Mouse (Mus musculus) T-helper 2 cell (primary cell): ENCODE measurements around the gene Olfr1201.

Experiments
- in situ Hi-C: fragments of 300-600 bp; cut with MboI, MseI; formaldehyde crosslinking; loops from one replicate; pipeline ENCODE4 v1.15.1; 2025; ENCODE audit warnings: high pct_unique_total_duplicates

Olfr1201 gene

DNA sequence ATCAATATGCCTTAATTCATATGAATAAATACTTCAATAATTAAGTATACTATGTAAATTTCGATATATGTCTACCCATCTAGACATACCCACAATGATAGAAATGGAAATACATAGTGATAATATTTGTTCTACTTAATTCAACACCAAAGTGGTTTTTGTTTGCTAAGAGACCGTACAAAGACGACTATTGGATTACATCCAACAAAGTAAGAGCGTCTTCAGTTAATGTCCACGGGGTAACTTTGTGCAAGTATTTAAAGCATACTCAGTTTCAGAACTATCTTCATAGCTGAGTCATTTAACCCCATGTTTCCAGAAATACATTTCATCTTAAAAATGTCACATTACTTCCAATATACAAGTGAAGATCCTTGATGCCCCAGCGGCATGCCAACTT is at the start of gene Olfr1201:
Olfr1201 (plus strand) TSS at position 301 of the 400 bp plus-strand sequence.
- in situ Hi-C loops: no loop called here

DNA sequence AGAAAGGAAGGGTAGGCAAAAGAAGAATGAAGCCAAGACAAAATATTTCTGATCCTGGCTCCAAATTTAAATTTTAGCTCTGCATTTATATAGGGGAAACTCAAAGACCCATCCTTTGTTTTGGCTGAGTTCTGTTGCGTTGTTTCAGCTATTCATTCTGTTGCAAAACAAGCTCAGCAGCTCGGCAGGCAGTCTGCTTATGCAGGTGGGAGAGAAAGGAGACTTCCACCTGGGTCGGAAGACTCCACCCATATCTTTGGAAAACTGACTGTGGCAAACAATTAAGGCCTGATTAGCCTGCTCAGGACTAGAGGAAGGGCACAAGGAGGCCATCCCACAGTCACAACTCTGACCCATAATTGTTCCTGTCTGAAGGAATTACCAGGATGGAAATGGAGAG is 49.5 kb upstream of the Olfr1201 start:
- in situ Hi-C loops: no loop called here

DNA sequence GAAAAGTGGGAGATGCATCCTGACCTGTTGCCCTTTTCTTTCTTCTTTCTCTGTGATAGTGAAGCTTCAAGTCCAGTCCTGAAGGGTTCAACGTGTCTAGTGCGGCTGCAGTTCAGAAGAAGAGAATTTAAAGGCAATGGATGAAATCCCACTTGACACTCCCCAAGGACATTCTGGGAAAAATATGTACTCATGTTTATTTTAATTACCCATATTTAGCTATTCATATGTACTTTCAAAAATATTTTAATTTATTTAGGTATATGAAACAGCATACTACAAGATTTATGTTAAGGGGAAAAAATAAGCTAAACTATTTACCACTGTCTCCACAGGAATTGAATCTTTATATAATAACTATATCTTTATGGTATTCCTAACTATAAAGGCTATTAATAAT is 41.6 kb upstream of the Olfr1201 start, which contains the start of gene Olfr1198:
Olfr1198 (minus strand) TSS at position 101 of the 400 bp plus-strand sequence.
- in situ Hi-C loops: no loop called here

DNA sequence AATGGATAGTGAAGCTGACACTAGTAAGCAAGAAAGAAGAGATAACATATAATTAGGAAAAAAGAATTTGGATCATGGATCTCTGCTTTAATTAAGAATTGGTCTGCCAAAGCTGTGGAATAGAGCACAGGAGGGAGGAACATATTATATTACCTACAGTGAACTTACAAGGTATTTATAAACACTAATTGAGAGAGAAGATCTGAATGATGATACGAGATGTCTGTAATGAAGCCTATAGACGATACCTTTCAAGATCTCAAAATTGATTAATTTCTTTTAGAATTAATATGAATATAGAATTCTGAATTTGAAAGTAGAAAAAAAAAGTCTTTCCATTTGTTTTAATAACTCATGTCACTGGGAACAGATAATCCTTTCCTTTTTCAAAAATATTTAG is 32.5 kb upstream of the Olfr1201 start, which contains the start of gene Olfr1199:
Olfr1199 (minus strand) TSS at position 101 of the 400 bp plus-strand sequence.
- in situ Hi-C loops: no loop called here

DNA sequence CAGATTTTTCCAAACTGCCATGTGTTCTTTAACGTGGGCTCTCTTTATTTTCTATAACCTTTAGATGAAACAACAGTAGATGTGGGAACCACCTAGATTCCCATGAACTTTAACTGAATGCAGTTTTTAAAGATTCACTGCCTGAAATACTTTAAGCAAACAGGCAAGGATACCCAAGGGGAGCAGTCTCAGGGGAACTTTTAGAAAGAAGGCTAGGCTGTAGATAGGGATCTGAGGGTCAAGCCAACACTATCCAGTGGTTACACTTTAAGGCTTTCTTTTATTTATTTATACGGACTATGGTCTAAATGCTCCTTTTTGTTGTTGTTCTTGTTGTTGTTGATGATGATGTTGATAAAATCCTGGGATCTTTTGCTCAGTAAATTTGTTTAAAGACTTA is 22.4 kb upstream of the Olfr1201 start, which contains the start of gene Olfr1200:
Olfr1200 (minus strand) TSS at position 101 of the 400 bp plus-strand sequence.
- in situ Hi-C loops: no loop called here

DNA sequence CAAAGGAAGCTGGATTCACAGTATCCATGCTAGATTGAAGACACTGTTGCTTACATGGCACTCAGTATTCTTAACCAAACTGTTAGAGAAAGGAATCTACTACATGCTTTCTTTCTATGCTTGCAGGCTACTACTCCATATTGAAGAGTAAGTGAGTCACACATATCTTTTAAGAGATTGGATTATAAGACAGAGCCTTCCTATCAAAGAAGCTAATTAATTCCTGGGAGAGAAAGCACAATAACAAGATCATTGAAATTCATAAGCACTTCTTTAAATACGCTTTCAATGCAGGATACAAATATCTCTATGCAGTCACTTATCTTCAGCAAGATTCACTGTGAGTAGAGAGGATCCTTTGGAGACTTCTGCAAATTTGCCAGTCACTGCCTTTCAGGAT is 21.4 kb downstream of the Olfr1201 start, which contains the start of gene Olfr1202:
Olfr1202 (plus strand) TSS at position 301 of the 400 bp plus-strand sequence.
- in situ Hi-C loops: no loop called here

DNA sequence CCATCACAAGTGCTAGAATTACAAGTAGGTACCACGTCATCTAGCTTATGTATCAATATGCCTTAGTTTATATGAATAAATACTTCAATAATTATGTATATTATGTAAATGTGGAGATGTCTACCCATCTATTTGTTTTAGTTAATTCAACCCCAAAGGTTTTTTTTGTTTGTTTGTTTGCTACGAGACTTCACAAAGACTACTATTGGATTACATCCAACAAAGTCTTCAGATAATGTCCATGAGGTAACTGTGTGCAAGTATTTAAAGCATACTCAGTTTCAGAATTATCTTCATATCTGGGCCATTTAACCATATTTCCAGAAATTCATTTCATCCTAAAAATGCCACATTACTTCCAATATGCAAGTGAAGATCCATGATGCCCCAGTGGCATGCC is 36.6 kb downstream of the Olfr1201 start, which contains the start of gene Olfr1205:
Olfr1205 (plus strand) TSS at position 301 of the 400 bp plus-strand sequence.
- in situ Hi-C loops: no loop called here

DNA sequence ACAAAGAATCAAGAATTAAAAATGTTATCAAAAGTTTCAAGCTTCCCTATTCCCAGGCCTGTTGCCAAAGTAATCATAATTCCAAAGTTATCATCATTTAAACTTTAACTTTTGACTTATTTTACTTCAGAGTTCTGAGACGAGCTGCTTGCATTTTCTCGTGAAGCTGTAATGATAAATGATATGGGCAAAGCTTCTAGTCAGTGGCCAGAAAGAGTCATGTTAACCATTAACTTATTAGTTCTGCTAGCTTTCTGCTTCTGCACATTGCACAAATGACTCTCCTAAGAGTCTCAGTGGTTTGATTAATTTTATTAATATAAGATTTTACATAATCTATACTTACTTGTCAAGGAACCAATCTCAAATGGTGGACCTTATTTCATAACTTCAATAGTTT is 45.6 kb downstream of the Olfr1201 start:
- in situ Hi-C loops: no loop called here
